Mouse (Mus musculus) 3134 (cell line): ENCODE data around the gene Tlk1.
A peak's percentile ranks its signal among the peaks of the same experiment; 100 is the strongest.

Source experiments
- DNase-seq: peaks from one replicate; pipeline ENCODE4 v3.0.0-alpha.2; 2011; ENCODE audit warnings: low spot score; ENCODE audit not compliant: insufficient read length; ENCODE audit errors: extremely low read depth

Gene Tlk1

GRCm38 (mm10) chr2:70825371-70826051 is at the start of gene Tlk1:
Gene Tlk1, minus strand, starts transcription at chr2:70825728.
- DNase-seq: peak; percentile 76

- DNase-seq: no peak
Observed at GRCm38 (mm10) chr2:70875129-70875528, 49.6 kb upstream of the Tlk1 start.

GRCm38 (mm10) chr2:70873168-70873567 is 47.6 kb upstream of the Tlk1 start:
- DNase-seq: no peak

GRCm38 (mm10) chr2:70871466-70872022 is 46.0 kb upstream of the Tlk1 start:
- no peak for DNase-seq

GRCm38 (mm10) chr2:70870819-70871218 is 45.3 kb upstream of the Tlk1 start:
- DNase-seq: no peak

GRCm38 (mm10) chr2:70869116-70869515 is 43.6 kb upstream of the Tlk1 start:
- DNase-seq: no peak

- no peak for DNase-seq
Observed at GRCm38 (mm10) chr2:70867231-70867630, 41.7 kb upstream of the Tlk1 start.

- no peak for DNase-seq
Observed at GRCm38 (mm10) chr2:70862881-70863280, 37.4 kb upstream of the Tlk1 start.

GRCm38 (mm10) chr2:70859740-70860139 is 34.2 kb upstream of the Tlk1 start:
- DNase-seq: no peak

- DNase-seq: no peak
Observed at GRCm38 (mm10) chr2:70856971-70857370, 31.4 kb upstream of the Tlk1 start.

- no peak for DNase-seq
Observed at GRCm38 (mm10) chr2:70854231-70854888, 28.8 kb upstream of the Tlk1 start.

- no peak for DNase-seq
Observed at GRCm38 (mm10) chr2:70853329-70853728, 27.8 kb upstream of the Tlk1 start.

GRCm38 (mm10) chr2:70852796-70853221 is 27.3 kb upstream of the Tlk1 start:
- no peak for DNase-seq

GRCm38 (mm10) chr2:70852186-70852795 is 26.8 kb upstream of the Tlk1 start:
- no peak for DNase-seq

- no peak for DNase-seq
Observed at GRCm38 (mm10) chr2:70845871-70846270, 20.3 kb upstream of the Tlk1 start.

- no peak for DNase-seq
Observed at GRCm38 (mm10) chr2:70844694-70845395, 19.3 kb upstream of the Tlk1 start.

GRCm38 (mm10) chr2:70842049-70842618 is 16.6 kb upstream of the Tlk1 start:
- no peak for DNase-seq

- no peak for DNase-seq
Observed at GRCm38 (mm10) chr2:70838536-70839216, 13.1 kb upstream of the Tlk1 start.

GRCm38 (mm10) chr2:70836306-70836651 is 10.8 kb upstream of the Tlk1 start:
- DNase-seq: no peak

GRCm38 (mm10) chr2:70835641-70836305 is 10.2 kb upstream of the Tlk1 start:
- no peak for DNase-seq
